Mouse (Mus musculus) stomach, postnatal 0 days (tissue): ENCODE measurements around the gene Tln2.

Experiments used
- CTCF ChIP-seq: IDR thresholded peaks from 2 replicates; pipeline ENCODE4 v1.5.1; 2016; ENCODE audit warnings: antibody characterized with exemption, low read depth, mild to moderate bottlenecking, moderate library complexity
- EP300 ChIP-seq: optimal IDR thresholded peaks from 2 replicates; pipeline ENCODE3; 2016; ENCODE audit warnings: antibody characterized with exemption

- TF ChIP-seq CTCF (no peak), EP300 (no peak)
Observed at GRCm38 (mm10) chr9:67607268-67607667, 47.8 kb upstream of the Tln2 start.
